Mouse (Mus musculus) erythroblast, embryonic 14.5 days (primary cell): ENCODE measurements around the gene Serinc5.

ENCODE experiments used
- GATA1 ChIP-seq: IDR thresholded peaks from 2 replicates; pipeline ENCODE4 v1.6.1; 2012; ENCODE audit warnings: low read length, inconsistent platforms, mixed read lengths
- TAL1 ChIP-seq: IDR thresholded peaks from 3 replicates; pipeline ENCODE4 v1.6.1; 2012; ENCODE audit warnings: low read length, inconsistent platforms, mixed read lengths

DNA sequence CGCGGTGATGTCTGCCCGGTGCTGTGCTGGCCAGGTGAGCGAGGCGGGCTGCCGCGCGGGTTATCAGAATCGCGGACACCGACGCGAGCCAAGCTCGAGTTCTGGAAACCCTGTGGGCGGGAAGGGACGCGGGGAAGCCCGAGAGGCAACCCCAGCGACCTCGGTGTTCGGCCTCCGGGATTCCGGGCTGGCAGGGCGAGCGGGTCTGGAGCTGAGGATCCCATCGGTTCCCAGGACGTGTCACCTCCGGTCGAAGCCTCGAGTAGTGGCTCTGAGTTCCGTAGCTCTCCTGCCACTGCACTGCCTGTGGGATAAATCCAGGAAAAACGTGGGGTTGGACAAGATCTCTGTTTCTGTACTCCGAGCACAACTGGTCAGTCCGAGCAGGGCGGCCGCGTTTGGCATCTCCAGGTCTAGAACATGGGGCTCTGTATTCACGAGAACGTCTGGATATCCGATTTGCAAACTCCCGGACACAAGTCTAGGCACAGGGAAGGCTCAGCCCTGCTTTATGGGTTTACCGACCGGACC is 428 bp downstream of the Serinc5 start:
- no peak for TF ChIP-seq TAL1
- no peak for TF ChIP-seq GATA1
